Mouse (Mus musculus): ENCODE measurements around the gene Zbtb12.

DNA sequence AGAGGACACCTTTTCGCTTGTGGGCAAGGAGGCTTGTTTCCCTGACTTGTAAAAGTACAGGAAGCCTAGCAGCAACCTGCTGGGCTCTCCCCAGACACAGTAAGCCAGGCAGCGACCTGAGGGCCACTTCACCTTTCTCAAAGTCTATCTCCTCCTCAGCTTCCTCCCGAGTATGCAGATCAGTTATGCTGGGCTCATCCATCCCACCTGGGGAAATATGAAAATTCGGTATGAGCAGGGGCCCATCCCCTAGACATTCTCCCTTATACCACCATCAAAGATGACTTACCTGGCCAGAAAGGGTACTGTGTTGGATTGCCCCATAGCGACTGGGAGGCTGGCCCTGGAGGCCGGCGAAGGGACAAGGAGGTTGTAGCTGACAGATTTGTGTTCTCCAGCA is 31.7 kb upstream of the Zbtb12 start:
- TF ChIP-seq POLR2A (IDR thresholded peaks at IDR 0.05; ENCODE audit: borderline replicate concordance, low read depth, low read length) (no peak), CTCF (IDR thresholded peaks at IDR 0.05; ENCODE audit: low read depth, low read length) (no peak)

All from bone marrow macrophage, adult 2 months (primary cell).